Mouse (Mus musculus) brain, embryonic 14.5 days (tissue): ENCODE measurements around the gene Spsb4. TPM values are rescaled to one million over a fixed set of nuclear protein-coding genes. Genes with fewer than 3 reads are reported as not detected.
A peak's percentile ranks its signal among the peaks of the same experiment; 100 is the strongest.

Source experiments
- DNase-seq: peaks from one replicate; pipeline ENCODE4 v3.0.0-alpha.2; 2011; ENCODE audit warnings: low read depth
- CTCF ChIP-seq: fragments of 200-500 bp; IDR thresholded peaks from 2 replicates; pipeline ENCODE4 v1.5.1; 2012; ENCODE audit warnings: inconsistent platforms, mild to moderate bottlenecking, moderate library complexity, borderline replicate concordance; ENCODE audit not compliant: insufficient read depth, insufficient read length; ENCODE audit errors: extremely low read depth
- POLR2A ChIP-seq: fragments of 200-500 bp; IDR thresholded peaks from 2 replicates; pipeline ENCODE4 v1.6.1; 2012; ENCODE audit warnings: mild to moderate bottlenecking, inconsistent platforms, borderline replicate concordance; ENCODE audit not compliant: poor library complexity, insufficient read depth, insufficient read length, severe bottlenecking; ENCODE audit errors: extremely low read depth
- polyA plus RNA-seq: library from polyadenylated mRNA; depleted of rRNA; stranded (reverse); fragments of >200 nt; gene quantifications from 2 replicates; pipeline ENCODE4 v1.2.3, GENCODE M21; 2012

Gene Spsb4
- polyA plus RNA-seq, 1 experiment = 28.6 TPM

GRCm38 (mm10) chr9:96959469-96959868, 59.2 kb downstream of the Spsb4 start:
- no peak for DNase-seq
- TF ChIP-seq POLR2A = no peak
- no peak for TF ChIP-seq CTCF

GRCm38 (mm10) chr9:96958009-96958615, 60.5 kb downstream of the Spsb4 start:
- TF ChIP-seq POLR2A (no peak), CTCF (no peak)
- peak; percentile 53 for DNase-seq

- TF ChIP-seq CTCF (no peak), POLR2A (no peak)
- DNase-seq = no peak
These were observed 61.3 kb downstream of the Spsb4 start for GRCm38 (mm10) chr9:96957298-96957865.

DNA sequence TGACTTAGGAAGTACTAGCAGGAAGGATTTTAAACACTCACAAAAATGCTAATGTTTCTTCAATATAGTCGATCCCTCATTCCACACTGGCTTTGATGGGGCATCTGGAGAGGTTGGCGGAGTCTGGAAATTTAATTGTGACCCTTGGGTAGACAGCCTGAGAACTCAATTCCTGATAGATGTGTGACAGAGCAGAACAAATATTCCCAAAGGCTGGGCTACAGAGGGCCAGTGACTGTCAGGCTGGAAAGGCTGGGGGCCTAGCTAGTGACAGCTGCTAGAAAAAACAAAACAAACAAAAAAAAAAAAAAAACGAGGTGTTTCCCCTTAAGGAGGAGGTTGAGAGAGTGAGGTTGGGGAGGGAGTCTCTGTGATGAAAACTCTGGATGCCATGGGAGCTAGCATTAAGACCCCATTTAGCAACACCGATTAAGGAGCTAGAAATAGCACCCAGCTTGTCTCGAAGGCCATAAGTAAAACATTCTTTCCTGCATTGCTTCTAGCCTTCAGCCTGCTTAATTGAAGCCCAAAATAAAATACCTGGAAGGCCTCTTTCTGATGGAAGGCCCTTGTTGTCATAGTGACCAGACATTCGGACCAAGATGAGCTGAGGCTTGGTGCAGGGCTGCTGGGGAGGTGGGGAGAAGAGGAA, 61.9 kb downstream of the Spsb4 start:
- no peak for TF ChIP-seq CTCF
- TF ChIP-seq POLR2A = no peak
- DNase-seq = peak; percentile 71

GRCm38 (mm10) chr9:96954063-96954809, 64.4 kb downstream of the Spsb4 start:
- no peak for DNase-seq
- no peak for TF ChIP-seq POLR2A
- no peak for TF ChIP-seq CTCF

GRCm38 (mm10) chr9:96953443-96953842, 65.2 kb downstream of the Spsb4 start:
- DNase-seq = no peak
- TF ChIP-seq POLR2A (no peak), CTCF (no peak)

GRCm38 (mm10) chr9:96952310-96952975, 66.2 kb downstream of the Spsb4 start:
- no peak for DNase-seq
- TF ChIP-seq CTCF = no peak
- TF ChIP-seq POLR2A = no peak

GRCm38 (mm10) chr9:96949551-96949950, 69.1 kb downstream of the Spsb4 start:
- peak; percentile 35 for DNase-seq

GRCm38 (mm10) chr9:96948546-96948945, 70.1 kb downstream of the Spsb4 start:
- TF ChIP-seq POLR2A (no peak), CTCF (no peak)
- no peak for DNase-seq

More at GRCm38 (mm10) chr9:96949551-96949950, 69.1 kb downstream of the Spsb4 start:
- TF ChIP-seq CTCF = no peak
- no peak for TF ChIP-seq POLR2A

DNA sequence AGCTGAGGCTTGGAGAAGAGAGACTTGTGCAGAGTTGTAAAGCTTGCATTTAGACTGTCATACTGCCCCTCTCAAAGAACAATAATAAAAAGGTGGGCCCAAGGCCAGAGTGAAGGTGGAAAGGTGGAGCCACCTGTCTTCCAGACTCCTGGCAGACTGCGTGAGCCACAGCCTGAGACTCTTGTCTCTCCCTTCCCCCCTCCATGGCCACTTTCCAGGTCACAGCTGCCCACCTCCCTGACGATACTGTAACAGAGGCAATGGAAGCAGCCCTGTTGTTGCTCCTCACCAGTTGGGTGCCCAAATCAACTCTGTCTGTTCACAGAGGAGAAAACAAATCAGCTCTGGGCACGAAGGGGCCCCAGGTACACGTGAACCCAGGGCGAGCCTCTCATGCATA, 71.5 kb downstream of the Spsb4 start:
- TF ChIP-seq POLR2A (no peak), CTCF (no peak)
- DNase-seq = no peak

- TF ChIP-seq POLR2A (no peak), CTCF (no peak)
These were observed 74.1 kb downstream of the Spsb4 start for GRCm38 (mm10) chr9:96944517-96944916.

More at GRCm38 (mm10) chr9:96944517-96944916, 74.1 kb downstream of the Spsb4 start:
- peak; percentile 71 for DNase-seq
